Mouse (Mus musculus) G1E-ER4 (cell line): ENCODE data around the gene Fktn. TPM values are rescaled to one million over a fixed set of nuclear protein-coding genes. Genes with fewer than 3 reads are reported as not detected.

Experiments
- GATA1 ChIP-seq: IDR thresholded peaks from one replicate; pipeline ENCODE4 v1.8.0; 2012; ENCODE audit warnings: low read length, inconsistent platforms
- polyA plus RNA-seq: library from polyadenylated mRNA; stranded (reverse); fragments of >175 nt; gene quantifications from 2 replicates; pipeline ENCODE4 v1.2.3, GENCODE M21; 2012

Gene Fktn
- polyA plus RNA-seq, 1 experiment: 0.36 TPM

DNA sequence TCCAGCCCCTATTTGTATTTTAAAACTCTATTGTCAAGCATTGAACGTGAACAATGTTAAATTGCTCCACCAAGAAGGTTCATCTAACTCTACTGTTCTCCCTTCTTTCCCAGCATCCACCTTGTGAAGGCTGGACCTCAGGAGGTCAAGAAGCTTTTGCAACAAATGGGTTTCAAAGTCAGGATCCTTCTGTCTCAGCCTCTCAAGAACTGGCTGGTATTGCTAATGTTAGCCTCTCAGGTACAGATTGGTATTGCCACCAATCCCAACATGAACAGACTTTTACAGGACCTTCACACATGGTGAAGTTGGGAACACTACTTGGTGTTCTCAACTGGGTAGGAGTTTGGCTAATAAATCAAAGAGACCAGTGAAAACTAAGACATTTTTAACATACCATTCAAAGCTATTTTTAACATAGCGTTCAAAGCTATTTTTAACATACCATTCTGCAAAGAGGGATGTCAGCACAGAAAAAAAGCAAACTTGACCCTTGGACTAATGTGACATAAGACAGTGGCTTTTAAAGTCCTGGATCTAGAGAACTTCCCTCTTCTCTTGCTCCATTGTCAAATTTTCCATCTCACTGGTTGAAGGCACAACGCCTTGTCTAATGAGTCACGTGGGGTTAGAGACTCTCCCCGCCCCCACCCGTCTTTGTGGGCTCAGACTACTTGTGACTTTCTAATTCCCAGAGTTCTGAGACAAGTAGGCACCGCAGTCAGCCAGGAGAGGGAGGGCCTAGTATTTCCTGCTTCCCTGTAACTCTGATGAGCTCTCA is 85.3 kb downstream of the Fktn start:
- TF ChIP-seq GATA1: no peak

GRCm38 (mm10) chr4:53799753-53800152 is 86.0 kb downstream of the Fktn start:
- TF ChIP-seq GATA1: no peak

DNA sequence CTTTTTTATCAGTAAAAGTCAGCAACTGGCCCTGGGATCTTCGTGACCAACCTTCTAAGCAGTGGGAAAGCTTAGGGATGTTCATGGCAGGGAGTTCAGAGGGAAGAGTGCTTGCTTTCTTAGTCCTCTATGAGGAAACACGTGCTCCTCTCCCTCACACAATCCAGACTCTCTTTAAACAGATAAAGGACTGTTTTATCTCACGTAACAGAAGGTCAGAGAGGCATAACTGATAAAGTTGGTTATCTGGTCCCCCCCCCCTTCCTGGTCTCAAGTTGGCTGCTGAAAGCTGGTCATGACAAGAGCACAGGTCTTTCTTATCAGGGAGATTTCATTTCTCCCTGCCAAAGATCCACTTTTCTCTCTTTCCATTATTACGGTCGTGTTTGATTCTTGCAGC is 104.5 kb downstream of the Fktn start:
- TF ChIP-seq GATA1: peak; percentile 63

DNA sequence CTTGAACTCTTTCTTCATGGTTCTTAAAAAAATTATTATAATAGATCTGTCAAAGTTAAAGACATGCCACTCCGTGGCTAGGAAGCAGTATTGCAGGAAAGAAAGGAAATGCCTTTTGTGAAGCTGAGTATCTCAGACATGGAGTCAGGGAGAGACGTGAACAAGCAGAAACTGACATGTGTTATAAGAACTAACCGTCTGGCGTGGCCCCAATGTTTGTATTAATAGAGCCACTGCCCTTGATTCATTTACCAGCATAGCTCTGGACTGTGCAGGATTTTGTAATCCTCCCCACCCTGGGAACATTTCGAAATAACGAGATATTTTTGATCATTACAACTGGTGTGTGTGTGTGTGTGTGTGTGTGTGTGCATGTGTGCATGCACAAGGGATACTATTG is 109.9 kb downstream of the Fktn start:
- no peak for TF ChIP-seq GATA1

- TF ChIP-seq GATA1: no peak
These were observed 111.0 kb downstream of the Fktn start for GRCm38 (mm10) chr4:53824831-53825230.

DNA sequence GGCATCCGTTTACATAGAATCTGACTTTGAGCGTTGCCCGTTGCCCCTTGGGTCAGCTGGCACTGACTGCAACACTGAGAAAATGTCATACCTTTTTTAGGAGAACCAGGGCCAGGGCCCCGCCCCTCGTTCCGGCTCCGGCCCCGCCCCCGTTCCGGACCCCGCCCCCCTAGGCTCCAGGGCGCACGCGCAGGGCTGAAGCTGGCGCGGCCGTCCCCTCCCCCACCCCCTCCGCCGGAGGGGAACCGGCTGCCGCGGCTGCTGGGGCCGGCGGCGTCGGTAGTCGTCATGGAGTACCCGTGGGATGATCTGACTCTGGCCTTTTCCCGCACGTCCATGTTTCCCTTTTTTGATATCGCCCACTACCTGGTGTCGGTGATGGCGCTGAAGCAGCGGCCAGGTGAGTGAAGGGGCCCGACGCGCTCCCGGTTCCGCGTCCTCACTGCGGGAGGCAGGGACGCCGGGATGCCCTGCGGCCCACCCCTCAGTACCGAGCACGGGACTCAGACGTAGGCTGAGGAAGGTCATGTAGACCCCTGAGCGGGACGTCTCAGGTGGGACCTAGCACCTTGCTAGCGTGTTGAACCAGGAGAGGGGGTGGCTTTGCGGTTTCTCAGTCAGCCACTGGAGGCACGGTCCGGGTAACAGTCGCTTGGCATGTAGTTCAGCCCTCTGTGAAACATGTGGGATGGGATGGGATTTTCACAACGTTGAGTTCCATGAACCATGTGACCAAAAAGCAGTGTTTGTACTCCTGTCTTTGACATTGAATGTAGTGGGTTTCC is 112.2 kb downstream of the Fktn start, which contains the start of gene Tmem38b:
Gene Tmem38b, plus strand, starts transcription at position 225 of the 785 bp plus-strand sequence.
- TF ChIP-seq GATA1: no peak

- TF ChIP-seq GATA1: no peak
These were observed 112.9 kb downstream of the Fktn start for GRCm38 (mm10) chr4:53826641-53827248.

Other genes starting within 250 kb of the Fktn start
- gene Fsd1l, start 82.5 kb upstream of the Fktn start, polyA plus RNA-seq: not detected in 2 replicates
- not detected in 2 replicates for gene Tal2, start 65.7 kb downstream of the Fktn start, polyA plus RNA-seq
- 3.2 and 4.4 TPM in 2 replicates for gene Tmem38b, start 112.0 kb downstream of the Fktn start, polyA plus RNA-seq